ENCODE assay signal across 8 mouse cellular contexts in genomic region chr5:103760425-103761131, GRCm38 (mm10).
DNase-seq lines count a peak whose midpoint lies in the region; ATAC-seq lines count a peak whose summit lies in the region.

No protein-coding gene starts in this region.

- DNase-seq in 416B (ENCODE audit: low read depth), result peak; percentile 81
- peak; percentile 78 for DNase-seq in T-cell, adult 2 months (ENCODE audit: low spot score)
- peak; percentile 43 for DNase-seq in embryonic facial prominence, embryonic 11.5 days (ENCODE audit: low spot score)
- peak; percentile 69 for DNase-seq in kidney, postnatal 14 days
- DNase-seq in skeletal muscle tissue, adult 2 months (ENCODE audit: low read depth, low spot score), result peak; percentile 58
- DNase-seq in layer of hippocampus, adult 11-12 months (ENCODE audit: low spot score), result no peak

- H3K4me1 ChIP-seq in embryonic facial prominence, embryonic 11.5 days (ENCODE audit: control insufficient read depth, insufficient read depth, low read length), result no peaks in the 10 kb centered on the region
- peaks cover 39% of the 10 kb centered on the region for H3K4me1 ChIP-seq in heart, embryonic 16.5 days (ENCODE audit: control insufficient read depth, insufficient read depth, low read length)

- peak overlapping the region; percentile 55 for H3K9ac ChIP-seq in embryonic facial prominence, embryonic 11.5 days (replicated peaks; ENCODE audit: low read length)
- H3K9ac ChIP-seq in heart, embryonic 16.5 days (ENCODE audit: low read length), result peak overlapping the region; percentile 71

- no peaks in the 10 kb centered on the region for H3K27me3 ChIP-seq in embryonic facial prominence, embryonic 11.5 days (ENCODE audit: control insufficient read depth, insufficient read depth, low read length)
- H3K27me3 ChIP-seq in heart, embryonic 16.5 days (ENCODE audit: control insufficient read depth, insufficient read depth, low read length), result no peaks in the 10 kb centered on the region

- no peaks in the 10 kb centered on the region for H3K9me3 ChIP-seq in embryonic facial prominence, embryonic 11.5 days (replicated peaks; ENCODE audit: control insufficient read depth, low read length)
- H3K9me3 ChIP-seq in heart, embryonic 16.5 days (replicated peaks; ENCODE audit: control insufficient read depth, low read length), result no peaks in the 10 kb centered on the region

- H3K27ac ChIP-seq in embryonic facial prominence, embryonic 11.5 days (replicated peaks; ENCODE audit: low read depth, low read length), result no peak overlapping the region
- H3K27ac ChIP-seq in heart, embryonic 16.5 days (ENCODE audit: low read length), result peak overlapping the region; percentile 87

- peak overlapping the region; percentile 64 for H3K4me2 ChIP-seq in embryonic facial prominence, embryonic 11.5 days (ENCODE audit: low read depth, low read length)
- peak overlapping the region; percentile 89 for H3K4me2 ChIP-seq in heart, embryonic 16.5 days (ENCODE audit: low read depth, low read length)

- peak; percentile 23; the same call in 1 of the 2 replicates for ATAC-seq in embryonic facial prominence, embryonic 11.5 days (replicated peaks; ENCODE audit: insufficient number of reproducible peaks, low FRiP score, low TSS enrichment, low read depth)
- peak; percentile 69 for ATAC-seq in heart, embryonic 16.5 days (replicated peaks; ENCODE audit: extremely low read depth, insufficient read depth, low FRiP score)
- peak; percentile 36 for ATAC-seq in megakaryocyte, adult 5-6 weeks (ENCODE audit: poor library complexity, severe bottlenecking)

- H3K4me3 ChIP-seq in embryonic facial prominence, embryonic 11.5 days (ENCODE audit: low read depth, low read length), result peak overlapping the region; percentile 28
- H3K4me3 ChIP-seq in heart, embryonic 16.5 days (ENCODE audit: low read length), result peak overlapping the region; percentile 54

- no peaks in the 10 kb centered on the region for H3K36me3 ChIP-seq in embryonic facial prominence, embryonic 11.5 days (replicated peaks; ENCODE audit: control insufficient read depth, insufficient read depth, low read depth, low read length)
- H3K36me3 ChIP-seq in heart, embryonic 16.5 days (ENCODE audit: control insufficient read depth, insufficient read depth), result no peaks in the 10 kb centered on the region

- WGBS in embryonic facial prominence, embryonic 11.5 days, result 4% methylated on average over 20 of the region's 20 CpGs
- 1% methylated on average over 20 of the region's 20 CpGs for WGBS in heart, embryonic 16.5 days
